Mouse (Mus musculus) myocyte (in vitro differentiated cells): ENCODE results near the gene Tex21.

Experiments
- E2F4 ChIP-seq: IDR thresholded peaks from one replicate; pipeline ENCODE4 v1.6.1; 2011; ENCODE audit warnings: mild to moderate bottlenecking, control low read depth, moderate library complexity; ENCODE audit not compliant: insufficient read depth
- MAX ChIP-seq: IDR thresholded peaks from one replicate; pipeline ENCODE4 v1.6.1; 2011; ENCODE audit warnings: low read depth, mild to moderate bottlenecking, control low read depth
- MYOG ChIP-seq, 3 experiments: IDR thresholded peaks; one replicate each; pipeline ENCODE4 v1.6.1; 2011; ENCODE audit warnings: control low read depth in 2 of 3, low read depth in 2 of 3, mild to moderate bottlenecking in 2 of 3; ENCODE audit not compliant: insufficient read length in 2 of 3, control insufficient read depth in 1 of 3, insufficient read depth in 1 of 3
- POLR2A ChIP-seq: IDR thresholded peaks from one replicate; pipeline ENCODE4 v1.6.1; 2011; ENCODE audit warnings: low read depth, mild to moderate bottlenecking, control low read depth, moderate library complexity; ENCODE audit not compliant: insufficient read length
- POLR2AphosphoS2 ChIP-seq: IDR thresholded peaks from one replicate; pipeline ENCODE4 v1.6.1; 2011; ENCODE audit warnings: low read depth, control low read depth; ENCODE audit not compliant: insufficient read length
- TCF12 ChIP-seq: IDR thresholded peaks from one replicate; pipeline ENCODE4 v1.6.1; 2011; ENCODE audit warnings: mild to moderate bottlenecking, control low read depth; ENCODE audit not compliant: poor library complexity, insufficient read depth, severe bottlenecking
- USF1 ChIP-seq: IDR thresholded peaks from one replicate; pipeline ENCODE4 v1.6.1; 2011; ENCODE audit warnings: low read depth, mild to moderate bottlenecking, control low read depth, moderate library complexity

DNA sequence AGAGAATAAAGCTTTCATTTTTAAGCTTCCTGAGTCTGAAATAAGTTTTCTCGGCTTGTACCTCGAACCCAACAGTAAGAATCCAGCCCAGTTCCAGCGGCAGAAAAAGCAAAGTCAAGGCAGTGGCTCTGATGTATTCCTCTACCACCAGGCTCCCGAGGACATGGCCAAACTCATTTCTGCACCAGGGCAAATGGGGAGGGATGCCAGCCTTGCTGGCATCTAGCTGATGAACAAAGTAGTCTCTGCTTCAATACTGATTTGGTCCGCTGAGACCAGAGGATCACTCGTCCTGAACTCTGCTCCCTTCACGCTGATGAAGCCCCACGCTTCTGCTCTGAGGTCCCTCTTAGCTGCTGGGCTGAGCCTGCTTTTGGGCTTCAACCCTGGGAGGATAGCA lies 7.4 kb upstream of the Tex21 start:
- TF ChIP-seq POLR2A (no peak), USF1 (no peak), TCF12 (no peak), MAX (no peak), POLR2AphosphoS2 (no peak), MYOG (IDR thresholded peaks at IDR 0.05; ENCODE audit: control insufficient read depth in 1 of 3, insufficient read depth in 1 of 3, insufficient read length in 2 of 3, low read depth in 2 of 3) (no peak), E2F4 (no peak)
